Mouse (Mus musculus) urinary bladder, postnatal 10 days (tissue): ENCODE data around the gene Cfap73.

Experiments
- DNase-seq: peaks from one replicate; pipeline ENCODE4 v3.0.0; 2022; ENCODE audit warnings: low spot score

Gene Cfap73

DNA sequence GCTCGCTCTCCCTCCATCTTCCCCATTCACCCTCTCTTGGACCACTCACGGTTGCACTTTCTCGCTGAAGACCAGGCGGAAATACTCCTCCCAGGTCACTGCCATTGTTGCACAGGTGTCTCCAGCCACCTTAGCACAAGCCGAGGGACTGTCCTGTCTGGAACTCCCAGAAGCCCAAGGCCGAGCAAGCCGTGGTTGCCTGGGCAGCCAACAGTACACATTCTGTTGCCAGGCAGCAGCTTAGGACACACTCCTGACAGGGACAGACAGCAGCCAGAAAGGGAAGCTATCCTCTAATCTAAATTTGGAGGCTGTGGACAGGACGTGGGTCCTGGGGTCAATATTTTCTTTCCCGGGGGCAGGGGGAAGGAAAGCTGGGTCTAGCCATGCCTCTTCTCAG lies at the start of gene Cfap73:
Gene Cfap73, minus strand, starts transcription at position 105 of the 400 bp plus-strand sequence.
- no peak for DNase-seq

DNA sequence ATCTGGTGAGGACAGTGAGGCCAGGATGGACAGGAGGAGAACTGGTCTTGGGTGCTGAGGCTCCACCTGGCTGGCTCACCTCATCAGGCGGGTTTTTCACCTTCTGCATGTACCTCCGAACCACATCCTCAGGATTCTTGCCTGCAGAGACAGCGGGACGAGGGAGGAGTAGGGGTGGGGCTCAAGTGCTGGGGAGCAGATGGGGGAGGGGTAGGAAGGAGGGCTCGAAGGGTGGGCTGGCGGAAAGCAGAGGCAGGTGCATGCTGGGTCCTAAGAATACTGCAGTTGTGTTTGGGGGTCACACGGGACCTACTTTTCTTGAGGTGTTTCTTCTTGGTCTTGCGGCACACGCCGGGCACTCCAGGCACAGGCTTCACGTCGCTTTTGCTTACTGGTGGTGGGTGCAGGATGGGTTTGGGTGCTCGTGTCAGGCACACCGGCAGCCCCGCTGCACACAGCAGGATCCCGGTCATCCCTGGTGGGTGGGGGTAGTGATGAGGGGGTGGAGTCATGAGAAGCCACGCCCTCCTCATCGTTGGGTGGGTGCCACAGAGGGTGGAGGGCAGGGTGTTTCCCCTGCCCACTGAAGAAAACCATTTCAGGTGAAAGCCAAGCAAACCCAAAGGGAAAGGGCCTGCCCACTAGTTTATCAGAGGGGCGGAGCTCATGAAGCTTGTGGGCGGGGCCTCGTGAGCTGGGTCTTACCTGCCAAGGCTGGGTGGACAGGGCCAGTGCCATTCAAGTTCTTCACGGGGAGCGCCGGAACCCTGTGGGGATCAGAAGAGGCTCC lies 49.1 kb upstream of the Cfap73 start:
- no peak for DNase-seq

DNA sequence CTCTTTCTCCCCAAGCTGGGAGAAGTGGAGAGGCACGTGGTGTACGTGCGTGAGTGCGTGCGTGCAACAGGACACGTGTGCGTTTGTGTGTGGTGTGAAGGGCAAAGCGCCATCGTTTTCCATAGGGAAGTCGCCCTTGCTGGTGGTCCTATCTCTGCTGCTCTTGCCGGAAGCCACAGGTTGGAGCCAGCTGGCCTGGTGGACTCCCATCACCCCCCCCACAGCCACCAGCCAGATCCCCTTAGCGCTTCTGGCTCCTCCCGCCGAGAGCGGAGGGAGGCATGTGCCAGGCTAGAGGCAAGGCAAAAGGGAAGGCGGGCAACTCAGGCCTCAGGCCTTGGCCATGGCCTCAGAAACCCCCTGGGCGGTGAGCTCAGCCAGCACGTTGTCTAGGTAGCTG lies 46.9 kb upstream of the Cfap73 start:
- no peak for DNase-seq

DNA sequence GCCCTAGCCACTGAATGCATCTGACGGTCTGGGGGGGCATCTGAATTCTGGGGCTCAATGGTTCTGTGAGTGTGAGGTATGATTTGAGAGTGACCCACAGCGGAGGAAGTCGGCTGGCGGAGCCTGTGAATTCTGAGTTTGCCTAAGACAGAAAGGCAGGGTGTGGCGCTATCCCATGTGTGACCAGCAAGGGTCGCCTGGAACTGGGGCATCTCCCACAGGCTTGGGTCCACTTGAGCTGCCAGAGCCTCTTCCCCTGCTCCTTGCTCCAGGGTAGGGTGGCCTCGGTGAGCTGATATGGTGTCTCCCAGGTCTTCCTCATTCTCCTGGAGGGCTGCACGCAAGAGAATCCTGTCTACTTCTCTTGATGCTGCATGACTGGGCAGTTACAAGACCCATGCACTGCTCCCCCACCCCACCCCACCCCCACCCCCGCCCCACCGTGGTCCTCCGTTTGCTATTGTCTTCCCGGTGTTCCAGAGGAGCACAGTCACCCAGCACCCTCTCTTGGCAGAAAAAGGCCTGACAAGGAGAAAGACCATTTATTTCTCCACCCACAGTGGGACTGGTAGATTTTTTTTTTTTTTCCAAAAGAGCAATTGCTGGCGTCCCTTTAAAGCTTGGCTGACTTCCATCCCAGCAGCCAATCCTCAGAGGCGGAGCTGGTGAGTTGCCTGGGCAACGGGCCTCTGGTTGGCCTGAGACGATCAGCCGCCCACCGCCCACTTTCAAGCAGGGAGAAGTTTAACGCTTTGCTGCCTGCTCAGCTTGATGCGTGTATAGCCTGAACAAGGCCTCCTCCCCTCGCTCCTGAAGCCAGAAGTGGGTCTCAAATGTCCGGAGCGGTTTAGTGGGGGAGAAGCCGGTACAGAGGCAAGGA lies 45.9 kb upstream of the Cfap73 start:
- peak; percentile 52 for DNase-seq

DNA sequence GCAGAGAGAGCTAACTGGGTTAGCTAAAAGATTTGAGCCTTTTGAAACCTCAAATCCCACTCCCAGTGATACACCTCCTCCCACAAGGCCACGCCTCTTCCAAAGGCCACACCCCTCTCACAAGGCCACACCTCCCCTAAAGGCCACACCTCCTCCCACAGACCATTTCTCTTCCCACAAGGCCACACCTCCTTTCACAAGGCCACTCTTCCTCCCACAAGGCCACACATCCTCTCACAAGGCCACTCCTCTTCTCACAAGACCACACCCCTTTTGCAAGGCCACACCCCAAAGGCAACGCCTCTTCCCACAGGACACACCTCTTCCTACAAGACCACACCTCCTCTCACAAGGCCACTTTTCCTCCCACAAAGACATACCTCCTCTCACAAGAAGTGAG lies 43.5 kb upstream of the Cfap73 start:
- no peak for DNase-seq

DNA sequence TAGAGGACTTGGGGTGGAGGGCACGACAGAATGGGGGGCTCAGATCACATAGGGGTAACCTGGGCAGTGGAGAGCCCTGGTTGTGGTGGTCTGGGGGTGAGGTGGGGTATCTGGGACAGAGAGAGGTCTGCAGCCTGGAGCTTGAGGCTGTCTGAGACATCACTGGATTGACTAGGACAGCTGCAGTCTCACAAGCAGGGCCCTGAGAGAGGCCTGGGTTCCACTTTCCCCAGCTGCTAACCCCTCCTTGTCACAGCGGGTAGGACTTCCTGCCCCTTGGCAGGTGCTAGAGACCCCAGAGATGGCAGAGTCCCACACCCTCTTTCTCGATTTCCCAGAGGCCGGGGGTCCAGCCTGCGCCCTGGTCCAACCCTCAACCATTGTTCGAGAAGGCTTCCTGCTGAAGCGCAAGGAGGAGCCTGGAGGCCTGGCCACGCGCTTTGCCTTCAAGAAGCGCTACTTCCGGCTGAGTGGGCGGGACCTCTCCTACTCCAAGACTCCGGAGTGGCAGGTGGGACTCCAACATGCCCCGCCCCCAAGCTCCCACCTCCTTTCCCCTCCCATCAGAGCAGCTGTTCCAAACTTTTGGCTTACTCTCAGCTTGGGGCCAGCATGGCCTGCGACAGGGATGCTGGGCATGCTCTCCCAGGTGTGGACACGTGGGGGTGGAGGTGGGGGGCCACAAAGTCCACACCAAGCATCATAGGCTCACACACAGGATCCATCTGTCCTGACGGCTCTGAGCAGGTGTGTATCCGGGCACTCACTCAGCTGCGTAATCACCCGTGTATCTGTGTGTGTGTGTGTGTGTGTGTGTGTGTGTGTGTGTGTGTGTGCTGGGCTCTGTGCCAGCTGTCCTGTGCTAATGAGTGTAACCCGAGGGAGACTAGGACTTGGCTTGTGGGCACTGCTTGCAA lies 40.5 kb upstream of the Cfap73 start:
- no peak for DNase-seq

DNA sequence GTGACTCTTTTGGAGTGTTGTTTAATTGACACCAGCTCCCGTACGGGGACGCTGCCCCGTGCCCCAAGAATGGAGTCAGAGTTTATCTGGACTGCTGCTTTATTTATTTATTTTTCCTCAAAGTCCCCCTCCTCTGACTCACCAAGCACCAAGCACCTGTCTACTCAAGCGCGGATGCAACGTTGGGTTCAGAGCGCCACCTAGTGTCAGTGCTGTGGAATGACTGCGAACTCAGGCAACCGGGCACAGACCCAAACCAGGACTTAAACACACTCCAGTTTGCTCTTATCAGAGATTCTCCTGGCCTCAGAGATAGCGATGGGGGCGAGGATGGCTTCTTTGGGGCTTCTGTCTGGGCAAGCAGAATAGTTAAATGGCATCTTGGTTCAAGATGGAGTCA lies 39.6 kb upstream of the Cfap73 start:
- DNase-seq = no peak

DNA sequence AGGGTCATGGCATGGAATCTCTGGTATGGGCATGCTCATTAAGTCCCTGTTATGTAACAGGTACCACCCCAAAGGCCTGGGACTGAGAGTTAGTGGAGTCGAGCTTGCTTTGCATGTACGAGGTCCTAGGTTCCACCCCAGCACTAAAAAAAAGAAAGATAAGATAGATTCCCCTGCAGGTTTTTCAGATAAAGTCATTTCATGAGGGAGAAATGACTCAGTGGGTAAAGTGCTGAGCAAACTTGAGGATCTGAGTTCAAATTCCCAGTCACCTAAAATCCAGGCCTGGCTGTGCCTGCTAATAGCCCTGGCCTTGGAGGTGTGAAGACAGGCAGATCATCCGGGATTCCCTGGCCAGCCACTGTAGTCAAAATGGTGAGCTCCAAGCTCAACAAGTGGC lies 37.8 kb upstream of the Cfap73 start:
- no peak for DNase-seq

DNA sequence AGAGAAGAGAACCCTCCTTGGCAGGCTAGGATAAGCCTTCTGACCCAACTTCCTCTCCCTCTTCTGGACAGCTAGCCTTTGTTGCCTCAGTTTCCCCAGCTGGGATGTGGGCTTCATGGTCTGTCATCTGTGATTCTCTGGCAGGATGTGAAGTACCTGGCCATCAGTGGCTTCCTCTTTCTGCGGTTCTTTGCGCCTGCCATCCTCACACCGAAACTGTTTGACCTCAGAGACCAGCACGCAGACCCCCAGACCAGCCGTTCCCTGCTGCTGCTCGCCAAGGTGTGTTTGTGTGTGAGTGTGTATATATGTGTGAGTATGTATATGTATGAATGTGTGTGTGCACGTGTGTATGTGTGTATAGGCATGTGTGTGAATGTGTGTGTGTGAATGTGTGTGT lies 36.1 kb upstream of the Cfap73 start:
- DNase-seq = no peak

DNA sequence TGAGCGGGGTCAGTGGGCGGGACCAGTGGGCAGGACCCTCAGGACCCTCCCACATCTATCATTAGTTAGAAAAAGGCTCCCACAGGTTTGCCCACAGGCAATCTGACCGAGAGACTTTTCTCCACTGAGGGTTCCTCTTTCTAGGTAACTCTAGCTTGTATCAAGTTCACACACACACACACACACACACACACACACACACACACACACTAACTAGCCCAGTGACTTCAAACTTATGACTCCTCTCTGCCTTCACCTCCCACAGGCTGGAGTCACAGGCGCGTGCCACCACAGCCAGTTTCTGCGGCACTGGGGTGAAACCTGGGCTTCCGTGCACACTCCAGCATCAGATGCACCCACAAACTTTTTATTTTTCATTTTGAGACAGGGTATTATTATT lies 34.7 kb upstream of the Cfap73 start:
- no peak for DNase-seq

DNA sequence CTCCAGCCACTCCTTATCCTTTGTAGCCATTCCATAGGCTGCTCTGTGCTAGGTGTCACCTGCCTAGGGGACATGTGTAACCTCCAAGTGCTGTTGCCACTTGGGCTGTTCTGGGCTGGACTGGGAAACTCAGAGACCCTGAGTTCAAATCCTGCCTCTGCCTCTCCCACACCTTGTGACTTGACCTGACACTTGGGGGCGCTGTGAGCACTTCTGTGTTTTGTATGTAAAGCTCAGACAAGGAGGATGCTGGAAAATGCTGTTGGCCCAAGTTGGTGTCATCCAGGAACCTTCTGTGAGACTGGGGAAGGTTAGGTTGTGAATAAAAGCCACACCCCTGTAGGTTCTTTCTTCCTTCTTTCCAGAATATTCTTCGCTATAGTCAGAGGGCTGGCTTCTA lies 30.9 kb upstream of the Cfap73 start:
- no peak for DNase-seq

DNA sequence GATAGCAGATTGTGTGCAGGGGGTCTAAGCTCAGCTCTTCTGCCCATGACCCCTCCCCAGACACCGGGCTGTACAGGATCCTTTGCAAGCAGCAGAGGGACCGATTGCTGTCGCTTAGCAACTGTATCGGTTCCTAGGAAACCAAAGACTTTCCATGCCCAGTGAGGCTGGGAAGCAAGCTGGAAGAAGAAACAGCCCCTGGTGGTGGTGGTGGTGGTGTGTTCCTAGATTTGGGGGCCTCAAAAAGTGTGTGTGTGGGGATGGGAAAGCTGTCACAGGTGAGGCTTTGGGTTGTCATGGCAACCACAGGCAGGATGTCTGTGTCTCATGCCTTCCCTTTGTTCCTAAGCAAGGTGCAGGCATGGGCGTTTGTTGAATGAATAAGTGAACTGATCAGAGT lies 26.8 kb upstream of the Cfap73 start:
- DNase-seq = no peak

DNA sequence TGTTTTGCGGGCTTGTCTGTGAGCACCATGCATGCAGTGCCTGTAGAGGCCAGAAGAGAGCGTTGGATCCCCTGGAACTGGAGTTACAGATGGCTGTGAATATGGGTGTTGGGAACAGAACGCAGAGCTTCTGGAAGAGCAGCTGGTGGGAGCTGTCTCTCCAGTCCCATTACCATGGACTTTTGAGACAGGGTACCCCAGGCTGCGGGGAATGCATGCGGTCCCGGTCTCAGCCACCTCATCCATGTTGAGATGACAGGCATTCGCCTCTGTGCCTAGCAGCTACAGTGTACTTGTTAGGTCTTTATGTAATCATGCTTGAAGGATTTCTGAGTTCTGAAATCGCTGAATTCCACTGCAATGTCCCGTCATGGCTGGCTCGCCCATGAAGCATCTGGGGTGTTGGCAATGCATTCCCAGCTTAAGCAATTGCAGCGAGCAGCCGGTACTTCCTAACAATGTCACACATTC lies 22.3 kb upstream of the Cfap73 start:
- no peak for DNase-seq

DNA sequence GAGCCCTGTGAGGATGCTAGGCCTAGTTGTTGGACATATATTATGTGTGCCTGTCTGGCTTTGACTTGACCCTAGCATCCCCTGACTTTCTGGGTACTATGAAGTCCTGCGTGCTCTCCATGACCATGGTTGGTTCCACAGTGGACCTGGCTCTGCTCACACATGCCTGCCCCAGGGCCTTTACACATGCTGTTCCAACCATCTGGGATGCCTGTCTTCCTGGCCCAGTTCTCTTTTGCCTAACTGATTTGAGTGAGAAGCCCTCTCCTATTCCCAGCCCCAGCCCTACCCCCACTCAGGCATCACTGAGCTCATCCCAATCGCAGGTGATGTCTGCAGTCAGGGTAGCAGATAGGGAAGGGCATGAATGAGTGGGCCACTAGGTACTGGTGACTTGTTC lies 19.8 kb upstream of the Cfap73 start:
- DNase-seq = no peak

DNA sequence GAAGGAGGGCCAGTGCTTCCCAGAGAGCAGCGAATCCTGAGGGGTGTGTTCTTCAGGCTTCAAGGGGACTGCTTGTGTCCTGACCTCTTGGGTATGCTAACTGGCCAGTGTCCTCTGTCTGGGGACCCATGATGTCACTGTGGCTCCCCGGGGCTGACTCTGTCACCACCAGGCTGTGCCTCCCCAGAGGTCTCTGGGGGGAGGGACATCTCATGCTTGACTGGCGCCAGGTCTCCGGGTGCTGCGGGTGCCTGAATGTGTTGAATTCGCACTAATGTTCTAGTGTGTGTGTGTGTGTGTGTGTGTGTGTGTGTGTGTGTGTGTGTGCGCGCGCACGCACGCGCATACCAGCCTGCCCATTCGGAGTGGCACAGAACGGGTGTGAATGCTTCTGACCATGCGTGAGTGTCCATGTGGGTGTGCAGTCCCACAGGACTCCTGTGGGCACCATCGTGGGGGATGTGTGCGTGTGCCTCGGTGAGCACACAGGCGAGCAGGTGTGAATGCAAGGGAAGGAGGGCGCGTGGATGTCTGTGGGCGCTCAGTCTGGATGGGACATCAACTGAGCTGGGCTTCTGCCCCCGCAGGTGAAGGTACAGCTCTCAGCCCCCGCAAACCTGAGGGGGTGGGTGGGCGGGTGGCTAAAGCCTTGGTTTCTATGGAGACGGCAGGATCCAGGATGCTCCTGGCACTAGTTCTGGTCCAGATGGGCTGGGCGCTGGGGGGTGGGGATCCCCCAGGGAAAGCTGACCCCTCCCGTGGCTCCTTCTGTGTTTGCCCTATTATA lies 19.1 kb upstream of the Cfap73 start:
- DNase-seq = no peak

DNA sequence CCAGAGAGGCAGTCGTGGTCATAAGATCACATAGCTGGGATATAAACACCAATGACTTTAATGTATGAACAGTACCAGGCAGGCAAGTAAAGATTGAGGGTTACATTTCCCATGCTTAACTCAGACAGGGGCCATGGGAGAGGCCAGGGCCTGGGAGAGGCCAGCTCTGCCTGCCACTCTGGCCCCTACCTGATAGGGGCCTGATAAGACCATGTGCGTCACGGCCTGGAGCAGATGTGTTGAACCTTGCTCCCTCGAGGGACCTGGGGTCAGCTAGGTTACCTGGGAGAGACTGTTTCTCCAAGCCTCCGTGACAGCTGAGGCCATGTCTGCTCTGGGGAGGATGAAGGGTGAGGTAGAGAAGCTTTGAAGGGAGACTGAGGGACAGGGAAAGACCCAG lies 17.2 kb upstream of the Cfap73 start:
- no peak for DNase-seq

DNA sequence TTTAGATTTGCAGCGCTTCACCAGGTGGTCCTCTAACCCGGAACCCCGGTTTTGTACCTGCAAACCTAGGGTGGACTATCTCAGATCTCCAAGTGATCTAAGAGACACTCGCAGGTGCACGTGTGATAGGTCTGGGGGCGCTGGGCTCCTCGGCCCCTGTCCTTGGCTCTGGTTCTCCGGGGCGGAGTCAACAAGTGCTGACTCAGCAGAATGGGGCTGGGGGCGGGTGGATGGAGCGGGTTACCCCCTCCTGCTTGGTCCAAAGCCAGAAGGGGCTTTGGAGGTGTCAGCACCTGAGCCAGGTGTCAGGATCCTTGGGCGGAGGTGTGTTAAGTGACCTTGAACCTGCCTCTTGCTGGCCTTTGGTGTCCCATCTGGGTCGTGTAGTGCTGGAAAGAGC lies 15.9 kb upstream of the Cfap73 start:
- DNase-seq = no peak

DNA sequence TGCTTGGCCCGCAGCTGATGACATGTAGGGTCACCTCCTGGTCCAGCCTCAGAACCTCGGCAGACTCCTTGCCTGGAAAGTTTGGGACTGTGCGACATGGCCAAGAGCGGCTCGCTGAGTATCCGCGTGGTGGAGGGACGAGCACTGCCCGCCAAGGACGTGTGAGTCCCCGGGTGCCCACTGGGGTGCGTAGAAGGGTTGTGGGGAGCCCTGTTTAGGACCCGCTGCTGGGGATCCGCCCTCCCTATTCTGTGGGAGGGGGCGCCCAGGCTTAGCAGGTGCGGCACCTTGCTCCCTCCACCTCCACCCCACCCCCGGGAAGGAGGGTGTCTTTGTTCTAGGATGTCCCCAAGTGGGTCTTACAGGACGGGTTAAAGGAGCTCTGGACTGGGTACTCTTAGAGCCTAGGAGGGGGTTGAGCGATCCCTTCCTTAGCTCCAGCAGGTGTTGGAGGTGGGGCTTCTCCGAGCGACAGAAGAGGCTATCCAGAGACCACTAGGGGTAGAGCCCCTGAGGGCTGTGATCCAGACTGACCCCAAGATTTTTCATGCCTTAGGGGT lies 15.4 kb upstream of the Cfap73 start:
- no peak for DNase-seq

DNA sequence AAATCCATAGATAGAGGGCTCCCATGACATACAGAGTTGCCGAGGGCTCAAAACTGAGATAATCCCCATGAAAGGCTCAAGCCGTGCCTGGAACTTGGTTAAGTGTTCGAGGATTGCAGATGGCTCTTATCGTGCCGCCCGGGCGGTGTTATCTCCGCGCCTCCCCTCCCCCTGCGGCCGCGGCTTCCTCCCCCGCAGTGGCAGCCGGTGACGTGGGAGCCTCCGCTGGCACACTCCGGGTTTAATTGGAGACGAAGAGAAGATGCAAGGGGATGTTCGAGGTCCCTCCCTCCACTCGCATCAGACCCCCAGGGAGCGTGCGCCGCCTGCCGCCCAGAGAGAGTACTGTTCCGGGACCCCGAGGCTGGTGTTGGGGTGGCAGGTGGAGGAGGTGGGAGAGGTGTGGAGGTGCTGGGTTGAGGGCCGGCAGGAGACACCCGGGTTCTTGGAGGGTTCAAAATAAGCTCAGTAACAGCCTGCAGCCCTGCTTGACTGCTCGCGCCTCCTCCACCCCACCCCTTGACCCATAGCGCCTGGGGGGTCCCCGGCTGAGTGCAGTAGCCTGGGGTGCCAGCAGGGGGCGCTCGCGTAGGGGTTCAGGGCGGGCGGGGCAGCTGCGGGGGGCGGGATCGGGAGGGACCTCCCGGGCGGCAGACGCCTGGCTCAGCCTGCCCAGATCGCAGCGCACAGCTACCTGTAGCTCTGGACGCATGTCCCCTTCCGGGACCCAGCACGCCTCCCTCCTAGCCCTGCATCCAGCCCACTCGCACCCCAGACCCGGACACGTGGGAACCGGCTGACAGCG lies 14.7 kb upstream of the Cfap73 start, which contains the start of gene Rasal1:
Gene Rasal1, plus strand, starts transcription at position 244 of the 805 bp plus-strand sequence.
- no peak for DNase-seq
